Mouse (Mus musculus) liver, adult 2 months (tissue): ENCODE data around the gene Sgms2. TPM values are rescaled to one million over a fixed set of nuclear protein-coding genes. Genes with fewer than 3 reads are reported as not detected.

Source experiments
- DNase-seq: peaks from one replicate; pipeline ENCODE4 v3.0.0-alpha.2; 2011; ENCODE audit warnings: low read depth, low spot score; ENCODE audit errors: extremely low read depth
- H3K27ac ChIP-seq: fragments of 200-500 bp; replicated peaks from 2 replicates; pipeline ENCODE4 v1.5.1; 2012; ENCODE audit warnings: low read depth, mild to moderate bottlenecking, control low read depth, inconsistent platforms, low read length; ENCODE audit not compliant: insufficient read depth
- H3K27me3 ChIP-seq: fragments of 200-500 bp; 2 replicates; pipeline ENCODE4 v1.6.1; 2012; ENCODE audit warnings: mild to moderate bottlenecking, moderate library complexity, low read length, inconsistent platforms; ENCODE audit not compliant: control insufficient read depth, insufficient read depth
- H3K36me3 ChIP-seq: fragments of 200-500 bp; 2 replicates; pipeline ENCODE4 v1.6.1; 2012; ENCODE audit warnings: low read length, inconsistent platforms; ENCODE audit not compliant: control insufficient read depth, insufficient read depth
- H3K4me1 ChIP-seq: fragments of 200-500 bp; 2 replicates; pipeline ENCODE4 v1.6.1; 2011; ENCODE audit warnings: low read length; ENCODE audit not compliant: control insufficient read depth, insufficient read depth
- H3K4me3 ChIP-seq: fragments of 200-500 bp; 2 replicates; pipeline ENCODE4 v1.5.1; 2011; ENCODE audit warnings: low read depth, mild to moderate bottlenecking, control low read depth, low read length, moderate library complexity; ENCODE audit not compliant: insufficient read depth
- H3K79me2 ChIP-seq: fragments of 200-500 bp; 2 replicates; pipeline ENCODE4 v1.6.1; 2012; ENCODE audit warnings: inconsistent platforms, mild to moderate bottlenecking, low read length, moderate library complexity; ENCODE audit not compliant: control insufficient read depth, insufficient read depth
- H3K9ac ChIP-seq: fragments of 200-500 bp; 2 replicates; pipeline ENCODE4 v1.6.1; 2012; ENCODE audit warnings: low read depth, mild to moderate bottlenecking, control low read depth, inconsistent platforms, low read length
- CTCF ChIP-seq: fragments of 200-500 bp; IDR thresholded peaks from 2 replicates; pipeline ENCODE4 v1.5.1; 2011; ENCODE audit warnings: low read depth, low read length, control low read depth
- POLR2A ChIP-seq: fragments of 200-500 bp; IDR thresholded peaks from 2 replicates; pipeline ENCODE4 v1.6.1; 2011; ENCODE audit warnings: low read length, control low read depth; ENCODE audit not compliant: insufficient read depth; ENCODE audit errors: extremely low read depth
- WGBS: fragments of 180-500 bp; shearing (Covaris S2); methylation state at CpG from one replicate; pipeline ENCODE4 v1.1.7; 2018; 5-methylcytosine and 5-hydroxymethylcytosine counted together
- polyA plus RNA-seq: library from polyadenylated mRNA; depleted of rRNA; stranded (reverse); fragments of >200 nt; gene quantifications from 2 replicates; pipeline ENCODE4 v1.2.3, GENCODE M21; 2012
- total RNA-seq: library from RNA; depleted of rRNA; stranded (reverse); fragments of >200 nt; gene quantifications from 2 replicates; pipeline ENCODE4 v1.2.3, GENCODE M21; 2014

Sgms2 gene
- total and polyA plus RNA-seq, 2 experiments = 11.8 to 35.8 TPM

- no peak overlapping the region for H3K9ac ChIP-seq
- no peaks in the 10 kb centered on the region for H3K79me2 ChIP-seq
- no peak for DNase-seq
- H3K27ac ChIP-seq = no peak overlapping the region
- no peak overlapping the region for H3K4me3 ChIP-seq
- WGBS = 30% methylated on average over 7 of the region's 7 CpGs
- H3K36me3 ChIP-seq = peaks cover 18% of the 10 kb centered on the region
- no peak for TF ChIP-seq CTCF
- no peak for TF ChIP-seq POLR2A
- H3K4me1 ChIP-seq = peaks cover 2% of the 10 kb centered on the region; the same call in 1 of the 2 replicates
- no peaks in the 10 kb centered on the region for H3K27me3 ChIP-seq
These were observed 164.0 kb downstream of the Sgms2 start for GRCm38 (mm10) chr3:131327189-131327588.

- Histone ChIP-seq H3K4me1 (peaks cover 2% of the 10 kb centered on the region; the same call in 1 of the 2 replicates), H3K27ac (no peak overlapping the region), H3K27me3 (no peaks in the 10 kb centered on the region), H3K36me3 (peaks cover 18% of the 10 kb centered on the region), H3K79me2 (no peaks in the 10 kb centered on the region), H3K4me3 (no peak overlapping the region), H3K9ac (no peak overlapping the region)
- no peak for DNase-seq
- WGBS = 89% methylated on average over 4 of the region's 4 CpGs
- TF ChIP-seq POLR2A = no peak
- TF ChIP-seq CTCF = no peak
These were observed 164.6 kb downstream of the Sgms2 start for GRCm38 (mm10) chr3:131326637-131327036.

GRCm38 (mm10) chr3:131322081-131322815, 169.0 kb downstream of the Sgms2 start:
- TF ChIP-seq POLR2A = no peak
- TF ChIP-seq CTCF = no peak
- peaks cover 8% of the 10 kb centered on the region for H3K36me3 ChIP-seq
- no peak overlapping the region for H3K9ac ChIP-seq
- DNase-seq = no peak
- no peaks in the 10 kb centered on the region for H3K27me3 ChIP-seq
- 84% methylated on average over 14 of the region's 14 CpGs for WGBS
- no peaks in the 10 kb centered on the region for H3K79me2 ChIP-seq
- no peak overlapping the region for H3K27ac ChIP-seq
- H3K4me1 ChIP-seq = no peaks in the 10 kb centered on the region
- no peak overlapping the region for H3K4me3 ChIP-seq

- TF ChIP-seq POLR2A = no peak
- peak; percentile 85 for TF ChIP-seq CTCF
- Histone ChIP-seq H3K27me3 (no peaks in the 10 kb centered on the region), H3K9ac (no peak overlapping the region), H3K27ac (no peak overlapping the region), H3K36me3 (peaks cover 8% of the 10 kb centered on the region), H3K4me1 (no peaks in the 10 kb centered on the region), H3K4me3 (no peak overlapping the region), H3K79me2 (no peaks in the 10 kb centered on the region)
- WGBS = 12% methylated on average over 3 of the region's 3 CpGs
- peak; percentile 75 for DNase-seq
These were observed 171.0 kb downstream of the Sgms2 start for GRCm38 (mm10) chr3:131320184-131320583.

- Histone ChIP-seq H3K79me2 (no peaks in the 10 kb centered on the region), H3K27me3 (no peaks in the 10 kb centered on the region), H3K4me1 (no peaks in the 10 kb centered on the region), H3K36me3 (peaks cover under 1% of the 10 kb centered on the region), H3K4me3 (no peak overlapping the region), H3K9ac (no peak overlapping the region), H3K27ac (no peak overlapping the region)
- no peak for DNase-seq
- 75% methylated on average over 2 of the region's 2 CpGs for whole genome bisulfite sequencing
- no peak for TF ChIP-seq CTCF
- TF ChIP-seq POLR2A = no peak
These were observed 173.0 kb downstream of the Sgms2 start for GRCm38 (mm10) chr3:131318211-131318610.

GRCm38 (mm10) chr3:131317126-131317525, 174.1 kb downstream of the Sgms2 start:
- H3K4me1 ChIP-seq = peaks cover 3% of the 10 kb centered on the region; the same call in 1 of the 2 replicates
- H3K79me2 ChIP-seq = no peaks in the 10 kb centered on the region
- DNase-seq = no peak
- TF ChIP-seq POLR2A (no peak), CTCF (no peak)
- no peak overlapping the region for H3K27ac ChIP-seq
- H3K27me3 ChIP-seq = no peaks in the 10 kb centered on the region
- 95% methylated on average over 1 of the region's 1 CpGs for WGBS
- H3K9ac ChIP-seq = no peak overlapping the region
- H3K36me3 ChIP-seq = no peaks in the 10 kb centered on the region; the same call in 1 of the 2 replicates
- H3K4me3 ChIP-seq = no peak overlapping the region
